Mouse (Mus musculus): Measurements from ENCODE around the gene Ap1s1. TPM values are rescaled to one million over a fixed set of nuclear protein-coding genes. Genes with fewer than 3 reads are reported as not detected.

Gene Ap1s1
- total RNA-seq, 2 experiments from 2014 or later = 235 to 257 TPM

Small RNA genes lying within 50 kb of the gene (microRNA-seq; reads per million reads assigned to microRNA genes)
- gene Mir702 = 441 to 492 reads per million in 2 experiments

Other genes starting within 250 kb of the Ap1s1 start
- gene Col26a1, start 162.9 kb downstream of the Ap1s1 start, total RNA-seq (2021) = 10 to 100 TPM; 17.2 to 20.4 TPM
- gene Ift22, start 138.0 kb downstream of the Ap1s1 start, total RNA-seq (2021) = 100 to 1,000 TPM in 1 of 2 experiments, 10 to 100 TPM in 1; 98.1 to 110 TPM
- gene Fis1, start 92.9 kb downstream of the Ap1s1 start, total RNA-seq (2021) = 100 to 1,000 TPM; 233 to 242 TPM
- under 1 TPM in 1 of 2 experiments, not detected in 1; 0.17 TPM for gene Cldn15, start 79.5 kb downstream of the Ap1s1 start, total RNA-seq (2021)
- 10 to 100 TPM; 32.2 to 36.5 TPM for gene Plod3, start 59.1 kb downstream of the Ap1s1 start, total RNA-seq (2021)
- 10 to 100 TPM; 79.0 to 82.7 TPM for gene Znhit1, start 58.1 kb downstream of the Ap1s1 start, total RNA-seq (2021)
- 100 to 1,000 TPM; 278 to 317 TPM for gene Vgf, start 19.7 kb downstream of the Ap1s1 start, total RNA-seq (2021)
- gene Serpine1, start 26.1 kb upstream of the Ap1s1 start, total RNA-seq (2021) = 1 to 10 TPM in 1 of 2 experiments, under 1 TPM in 1; 0.76 to 1.3 TPM
- gene Trim56, start 70.1 kb upstream of the Ap1s1 start, total RNA-seq (2021) = 1 to 10 TPM; 3.3 to 3.7 TPM
- not detected for gene Muc3, start 103.2 kb upstream of the Ap1s1 start, total RNA-seq (2021)
- 1 to 10 TPM; 3.7 to 4.0 TPM for gene Muc3a, start 166.3 kb upstream of the Ap1s1 start, total RNA-seq (2021)
- 10 to 100 TPM; 68.4 to 81.1 TPM for gene Ache, start 241.4 kb upstream of the Ap1s1 start, total RNA-seq (2021)
- gene Ufsp1, start 248.5 kb upstream of the Ap1s1 start, total RNA-seq (2021) = 10 to 100 TPM; 16.4 to 17.1 TPM